Mouse (Mus musculus): ENCODE measurements around the gene Slc38a2. TPM values are rescaled to one million over a fixed set of nuclear protein-coding genes. Genes with fewer than 3 reads are reported as not detected.

The Slc38a2 gene
- polyA plus RNA-seq, 1 experiment from 2014 or later = 126 TPM

- Histone ChIP-seq H3K27me3 (ENCODE audit: control insufficient read depth, insufficient read depth, low read length) (no peaks in the 10 kb centered on the region), H3K9ac (replicated peaks; ENCODE audit: low read depth, low read length) (no peak overlapping the region), H3K4me1 (ENCODE audit: control insufficient read depth, insufficient read depth, low read length) (0 out of 2 replicates have a peak, but pooled peaks cover 3% of the 10 kb centered on the region), H3K36me3 (ENCODE audit: control insufficient read depth, insufficient read depth, low read length) (no peaks in the 10 kb centered on the region), H3K4me2 (ENCODE audit: low read depth, low read length) (no peak overlapping the region), H3K9me3 (ENCODE audit: control insufficient read depth, low read length) (no peaks in the 10 kb centered on the region), H3K27ac (ENCODE audit: low read depth, low read length) (no peak overlapping the region), H3K4me3 (ENCODE audit: low read depth, low read length) (no peak overlapping the region)
- ATAC-seq (ENCODE audit: low read depth) = peak; percentile 72
- WGBS = 12% methylated on average over 3 of the region's 3 CpGs
Observed at GRCm38 (mm10) chr15:96665889-96666288, 33.6 kb downstream of the Slc38a2 start.

DNA sequence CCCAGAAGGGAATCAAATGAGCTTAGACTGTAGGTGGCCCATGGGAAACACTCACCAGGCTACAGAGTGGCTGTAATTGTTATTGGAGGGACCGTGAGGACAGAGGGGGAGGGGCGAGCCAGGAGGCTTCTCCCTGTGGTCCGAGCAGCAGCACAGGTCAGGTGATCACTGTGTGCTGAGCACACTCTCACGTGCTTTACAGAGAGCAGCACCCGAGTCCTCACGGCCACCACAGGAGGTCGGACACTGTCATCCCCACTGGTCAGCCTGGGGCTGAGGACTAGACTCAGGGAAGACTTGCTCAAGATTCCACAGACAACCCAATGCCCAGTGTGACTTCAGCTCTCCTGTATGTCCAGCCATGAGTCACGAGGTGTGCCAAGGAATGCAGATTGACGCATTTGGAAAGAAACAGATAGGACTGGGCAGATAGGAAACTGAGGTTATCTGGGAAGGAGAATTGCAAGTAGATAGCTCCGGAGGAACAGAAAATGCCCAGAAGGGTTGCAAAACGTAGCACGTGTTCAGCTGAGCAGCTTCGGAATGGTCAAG, 38.9 kb downstream of the Slc38a2 start:
- no peaks in the 10 kb centered on the region for H3K36me3 ChIP-seq (ENCODE audit: control insufficient read depth, insufficient read depth, low read length)
- H3K4me3 ChIP-seq (ENCODE audit: low read depth, low read length) = no peak overlapping the region
- no peak overlapping the region for H3K27ac ChIP-seq (ENCODE audit: low read depth, low read length)
- no peaks in the 10 kb centered on the region for H3K9me3 ChIP-seq (ENCODE audit: control insufficient read depth, low read length)
- no peak for ATAC-seq (ENCODE audit: low read depth)
- WGBS = 57% methylated on average over 13 of the region's 13 CpGs
- H3K4me2 ChIP-seq (ENCODE audit: low read depth, low read length) = no peak overlapping the region
- no peak overlapping the region for H3K9ac ChIP-seq (replicated peaks; ENCODE audit: low read depth, low read length)
- no peaks in the 10 kb centered on the region for H3K27me3 ChIP-seq (ENCODE audit: control insufficient read depth, insufficient read depth, low read length)
- no peaks in the 10 kb centered on the region for H3K4me1 ChIP-seq (ENCODE audit: control insufficient read depth, insufficient read depth, low read length)

DNA sequence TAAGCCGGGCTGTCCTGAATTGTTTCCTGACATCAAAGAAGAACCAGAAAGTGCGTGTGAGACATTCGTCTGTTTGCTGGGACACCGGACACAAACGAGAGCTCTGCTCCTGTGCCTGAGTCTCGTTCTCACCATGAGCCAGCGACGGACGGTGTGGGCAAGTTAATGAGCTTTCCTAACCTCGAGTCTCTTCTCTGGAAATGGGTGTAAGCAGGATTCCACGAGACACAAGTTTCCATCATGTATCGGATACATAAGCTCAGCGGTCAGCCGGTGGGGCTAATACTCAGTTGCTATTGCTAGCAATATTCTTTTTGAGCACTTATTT, 41.3 kb downstream of the Slc38a2 start:
- no peaks in the 10 kb centered on the region for H3K36me3 ChIP-seq (ENCODE audit: control insufficient read depth, insufficient read depth, low read length)
- no peak overlapping the region for H3K4me2 ChIP-seq (ENCODE audit: low read depth, low read length)
- H3K9ac ChIP-seq (replicated peaks; ENCODE audit: low read depth, low read length) = no peak overlapping the region
- H3K9me3 ChIP-seq (ENCODE audit: control insufficient read depth, low read length) = no peaks in the 10 kb centered on the region
- H3K4me3 ChIP-seq (ENCODE audit: low read depth, low read length) = no peak overlapping the region
- H3K27me3 ChIP-seq (ENCODE audit: control insufficient read depth, insufficient read depth, low read length) = no peaks in the 10 kb centered on the region
- no peak overlapping the region for H3K27ac ChIP-seq (ENCODE audit: low read depth, low read length)
- ATAC-seq (ENCODE audit: low read depth) = no peak
- 76% methylated on average over 14 of the region's 14 CpGs for WGBS
- H3K4me1 ChIP-seq (ENCODE audit: control insufficient read depth, insufficient read depth, low read length) = no peaks in the 10 kb centered on the region

DNA sequence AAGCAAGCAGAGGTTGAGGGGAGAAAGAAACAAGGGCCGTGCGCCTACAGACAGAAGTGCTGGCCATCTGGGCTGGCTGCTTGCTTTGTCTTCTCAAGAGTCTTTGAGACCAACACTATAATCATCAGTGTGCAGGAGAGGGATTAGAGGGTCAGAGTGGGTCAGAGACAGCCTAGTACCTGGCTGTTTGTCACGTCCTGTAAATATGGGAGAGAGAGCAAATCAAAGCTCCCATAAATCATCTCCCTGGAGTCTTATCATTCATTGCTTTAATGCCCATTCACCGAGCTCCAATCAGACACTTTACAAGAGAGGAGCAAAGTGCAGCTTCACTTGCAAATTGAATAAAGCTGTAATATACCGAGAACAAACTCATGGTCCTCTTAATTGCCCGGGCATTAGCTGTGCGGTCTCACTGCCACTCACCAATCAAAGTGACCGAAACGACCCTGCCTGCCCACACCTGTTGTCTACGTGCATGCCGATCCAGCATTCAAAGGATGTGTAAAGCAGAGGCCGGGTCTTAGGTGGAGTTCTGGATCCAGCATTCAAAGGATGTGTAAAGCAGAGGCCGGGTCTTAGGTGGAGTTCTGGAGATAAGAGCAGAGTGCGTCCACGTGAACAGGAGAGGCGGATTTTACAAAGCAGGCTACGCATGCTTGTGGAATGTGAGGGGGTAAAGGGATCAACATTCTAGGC, 41.8 kb downstream of the Slc38a2 start:
- Histone ChIP-seq H3K4me1 (ENCODE audit: control insufficient read depth, insufficient read depth, low read length) (no peaks in the 10 kb centered on the region), H3K27ac (ENCODE audit: low read depth, low read length) (no peak overlapping the region), H3K9ac (replicated peaks; ENCODE audit: low read depth, low read length) (no peak overlapping the region), H3K27me3 (ENCODE audit: control insufficient read depth, insufficient read depth, low read length) (no peaks in the 10 kb centered on the region), H3K4me2 (ENCODE audit: low read depth, low read length) (no peak overlapping the region), H3K9me3 (ENCODE audit: control insufficient read depth, low read length) (no peaks in the 10 kb centered on the region), H3K4me3 (ENCODE audit: low read depth, low read length) (no peak overlapping the region), H3K36me3 (ENCODE audit: control insufficient read depth, insufficient read depth, low read length) (no peaks in the 10 kb centered on the region)
- ATAC-seq (ENCODE audit: low read depth) = no peak
- 62% methylated on average over 17 of the region's 17 CpGs for WGBS

DNA sequence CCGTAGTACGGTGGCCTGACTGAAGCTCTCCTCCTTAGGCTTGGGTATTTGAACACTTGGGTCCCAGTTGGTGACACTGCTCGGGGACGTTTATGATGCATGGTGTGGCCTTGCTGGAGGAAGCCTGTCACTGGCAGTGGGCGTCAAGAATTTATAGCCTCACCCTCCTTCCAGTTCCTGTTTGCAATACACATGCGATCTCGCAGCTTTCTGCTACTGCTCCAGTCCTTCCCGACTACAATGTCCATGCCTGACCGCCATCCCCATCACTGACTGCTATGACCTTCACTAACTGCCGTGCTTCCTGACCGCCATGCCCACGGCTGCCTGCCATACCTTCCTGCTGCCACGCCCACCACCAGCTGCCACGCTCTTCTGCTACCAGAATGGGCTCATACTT, 44.0 kb downstream of the Slc38a2 start:
- Histone ChIP-seq H3K27me3 (ENCODE audit: control insufficient read depth, insufficient read depth, low read length) (no peaks in the 10 kb centered on the region), H3K9ac (replicated peaks; ENCODE audit: low read depth, low read length) (no peak overlapping the region), H3K4me2 (ENCODE audit: low read depth, low read length) (no peak overlapping the region), H3K9me3 (ENCODE audit: control insufficient read depth, low read length) (no peaks in the 10 kb centered on the region), H3K27ac (ENCODE audit: low read depth, low read length) (no peak overlapping the region), H3K4me3 (ENCODE audit: low read depth, low read length) (no peak overlapping the region), H3K4me1 (ENCODE audit: control insufficient read depth, insufficient read depth, low read length) (no peaks in the 10 kb centered on the region), H3K36me3 (ENCODE audit: control insufficient read depth, insufficient read depth, low read length) (no peaks in the 10 kb centered on the region)
- WGBS = 89% methylated on average over 14 of the region's 14 CpGs
- ATAC-seq (ENCODE audit: low read depth) = no peak

DNA sequence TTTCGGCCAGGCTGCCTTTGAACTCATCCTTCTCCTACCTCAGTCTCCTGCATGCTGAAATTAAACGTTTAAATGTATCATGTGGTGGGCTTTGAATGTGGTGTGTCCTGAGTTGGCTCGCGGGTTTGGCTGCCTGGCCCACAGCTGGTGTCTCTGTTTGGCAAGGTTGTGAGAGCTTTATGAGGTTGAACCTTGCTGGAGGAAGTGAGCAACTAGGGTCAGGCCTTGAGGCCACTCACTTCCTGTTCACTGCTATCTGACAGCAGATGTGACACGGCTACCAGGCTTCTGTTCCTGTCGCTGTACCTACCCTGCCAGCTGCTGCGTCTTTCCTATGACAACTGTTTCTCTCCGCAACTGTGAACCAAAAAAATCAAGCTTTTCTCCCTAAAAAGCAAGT, 44.8 kb downstream of the Slc38a2 start:
- Histone ChIP-seq H3K9ac (replicated peaks; ENCODE audit: low read depth, low read length) (no peak overlapping the region), H3K27ac (ENCODE audit: low read depth, low read length) (no peak overlapping the region)
- 70% methylated on average over 8 of the region's 8 CpGs for WGBS

DNA sequence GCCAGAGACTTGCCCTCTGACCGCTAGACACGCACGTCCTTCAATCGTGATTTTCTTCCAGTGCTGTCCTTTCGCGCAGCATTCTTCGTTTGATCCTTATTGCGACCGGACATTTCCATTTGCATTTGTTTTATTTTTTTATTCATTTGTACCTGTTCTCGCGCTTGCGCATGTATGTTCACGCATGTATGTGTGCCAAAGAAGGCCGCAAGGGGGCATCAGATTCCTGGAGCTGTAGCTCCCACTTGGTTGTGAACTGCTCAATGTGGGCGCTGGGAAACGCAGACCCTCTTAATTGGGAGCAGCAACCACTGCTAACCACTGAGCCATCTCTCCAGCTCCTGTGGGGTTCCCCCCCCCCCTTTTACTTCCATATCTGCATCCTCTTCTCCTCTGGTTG, 46.5 kb downstream of the Slc38a2 start:
- H3K4me2 ChIP-seq (ENCODE audit: low read depth, low read length) = no peak overlapping the region
- 92% methylated on average over 16 of the region's 16 CpGs for WGBS
- no peak overlapping the region for H3K9ac ChIP-seq (replicated peaks; ENCODE audit: low read depth, low read length)
- no peaks in the 10 kb centered on the region for H3K4me1 ChIP-seq (ENCODE audit: control insufficient read depth, insufficient read depth, low read length)
- no peak overlapping the region for H3K27ac ChIP-seq (ENCODE audit: low read depth, low read length)
- H3K4me3 ChIP-seq (ENCODE audit: low read depth, low read length) = no peak overlapping the region
- no peaks in the 10 kb centered on the region for H3K27me3 ChIP-seq (ENCODE audit: control insufficient read depth, insufficient read depth, low read length)
- ATAC-seq (ENCODE audit: low read depth) = no peak
- H3K9me3 ChIP-seq (ENCODE audit: control insufficient read depth, low read length) = no peaks in the 10 kb centered on the region
- H3K36me3 ChIP-seq (ENCODE audit: control insufficient read depth, insufficient read depth, low read length) = no peaks in the 10 kb centered on the region

More for the DNA sequence above, 44.8 kb downstream of the Slc38a2 start:
- Histone ChIP-seq H3K27me3 (ENCODE audit: control insufficient read depth, insufficient read depth, low read length) (no peaks in the 10 kb centered on the region), H3K4me3 (ENCODE audit: low read depth, low read length) (no peak overlapping the region), H3K4me1 (ENCODE audit: control insufficient read depth, insufficient read depth, low read length) (no peaks in the 10 kb centered on the region), H3K4me2 (ENCODE audit: low read depth, low read length) (no peak overlapping the region), H3K9me3 (ENCODE audit: control insufficient read depth, low read length) (no peaks in the 10 kb centered on the region), H3K36me3 (ENCODE audit: control insufficient read depth, insufficient read depth, low read length) (no peaks in the 10 kb centered on the region)
- ATAC-seq (ENCODE audit: low read depth) = no peak

GRCm38 (mm10) chr15:96652531-96652930, 47.0 kb downstream of the Slc38a2 start:
- H3K27me3 ChIP-seq (ENCODE audit: control insufficient read depth, insufficient read depth, low read length) = no peaks in the 10 kb centered on the region
- WGBS = 40% methylated on average over 10 of the region's 10 CpGs
- H3K4me1 ChIP-seq (ENCODE audit: control insufficient read depth, insufficient read depth, low read length) = no peaks in the 10 kb centered on the region
- H3K36me3 ChIP-seq (ENCODE audit: control insufficient read depth, insufficient read depth, low read length) = no peaks in the 10 kb centered on the region
- H3K9ac ChIP-seq (replicated peaks; ENCODE audit: low read depth, low read length) = no peak overlapping the region
- no peaks in the 10 kb centered on the region for H3K9me3 ChIP-seq (ENCODE audit: control insufficient read depth, low read length)
- ATAC-seq (ENCODE audit: low read depth) = no peak
- H3K27ac ChIP-seq (ENCODE audit: low read depth, low read length) = no peak overlapping the region
- H3K4me3 ChIP-seq (ENCODE audit: low read depth, low read length) = no peak overlapping the region
- no peak overlapping the region for H3K4me2 ChIP-seq (ENCODE audit: low read depth, low read length)

DNA sequence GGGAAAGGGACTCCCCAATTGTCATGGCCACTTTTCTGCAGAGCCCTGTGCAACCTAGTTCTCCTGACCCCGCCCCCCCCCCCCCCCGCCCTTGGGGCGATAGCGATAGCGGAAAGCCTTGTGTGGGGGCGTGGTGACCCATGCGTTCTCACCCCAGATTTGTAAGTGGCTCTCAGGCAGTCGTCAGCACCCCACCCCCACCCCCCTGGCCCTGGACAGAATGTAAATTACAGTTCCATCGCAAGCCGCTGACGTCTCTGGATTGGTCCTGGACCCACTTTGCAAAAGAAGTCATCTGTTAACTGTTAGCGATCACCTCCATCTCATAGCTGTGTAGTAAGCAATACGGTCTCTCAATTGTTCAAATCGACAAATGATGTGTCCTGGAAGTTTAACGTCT, 52.2 kb downstream of the Slc38a2 start:
- Histone ChIP-seq H3K9me3 (ENCODE audit: control insufficient read depth, low read length) (no peaks in the 10 kb centered on the region), H3K27me3 (ENCODE audit: control insufficient read depth, insufficient read depth, low read length) (no peaks in the 10 kb centered on the region), H3K4me2 (ENCODE audit: low read depth, low read length) (no peak overlapping the region), H3K4me3 (ENCODE audit: low read depth, low read length) (no peak overlapping the region), H3K27ac (ENCODE audit: low read depth, low read length) (no peak overlapping the region), H3K4me1 (ENCODE audit: control insufficient read depth, insufficient read depth, low read length) (0 out of 2 replicates have a peak, but pooled peaks cover 2% of the 10 kb centered on the region), H3K36me3 (ENCODE audit: control insufficient read depth, insufficient read depth, low read length) (no peaks in the 10 kb centered on the region), H3K9ac (replicated peaks; ENCODE audit: low read depth, low read length) (no peak overlapping the region)
- 33% methylated on average over 15 of the region's 15 CpGs for WGBS
- no peak for ATAC-seq (ENCODE audit: low read depth)
